Mouse (Mus musculus): ENCODE measurements around the gene 2310034G01Rik.
A peak's percentile ranks its signal among the peaks of the same experiment; 100 is the strongest.

2310034G01Rik gene

GRCm38 (mm10) chr19:46314872-46315742 lies 35.0 kb downstream of the 2310034G01Rik start:
- no peak for DNase-seq (ENCODE audit: low spot score)

- no peak for DNase-seq (ENCODE audit: low spot score)
Observed at GRCm38 (mm10) chr19:46314151-46314601, 35.9 kb downstream of the 2310034G01Rik start.

- no peak for DNase-seq (ENCODE audit: low spot score)
Observed at GRCm38 (mm10) chr19:46313591-46313990, 36.5 kb downstream of the 2310034G01Rik start.

- DNase-seq (ENCODE audit: low spot score): no peak
Observed at GRCm38 (mm10) chr19:46313116-46313515, 37.0 kb downstream of the 2310034G01Rik start.

GRCm38 (mm10) chr19:46312566-46312965 lies 37.5 kb downstream of the 2310034G01Rik start:
- no peak for DNase-seq (ENCODE audit: low spot score)

GRCm38 (mm10) chr19:46311341-46311740 lies 38.8 kb downstream of the 2310034G01Rik start:
- DNase-seq (ENCODE audit: low spot score): no peak

- DNase-seq (ENCODE audit: low spot score): no peak
Observed at GRCm38 (mm10) chr19:46310312-46310865, 39.7 kb downstream of the 2310034G01Rik start.

GRCm38 (mm10) chr19:46309651-46310305 lies 40.3 kb downstream of the 2310034G01Rik start:
- DNase-seq (ENCODE audit: low spot score): no peak

- peak; percentile 80 for DNase-seq (ENCODE audit: low spot score)
Observed at GRCm38 (mm10) chr19:46308706-46309435, 41.2 kb downstream of the 2310034G01Rik start.

GRCm38 (mm10) chr19:46308303-46308702 lies 41.8 kb downstream of the 2310034G01Rik start:
- no peak for DNase-seq (ENCODE audit: low spot score)

GRCm38 (mm10) chr19:46307781-46308180 lies 42.3 kb downstream of the 2310034G01Rik start:
- DNase-seq (ENCODE audit: low spot score): no peak

- no peak for DNase-seq (ENCODE audit: low spot score)
Observed at GRCm38 (mm10) chr19:46306751-46307289, 43.3 kb downstream of the 2310034G01Rik start.

GRCm38 (mm10) chr19:46306268-46306610 lies 43.9 kb downstream of the 2310034G01Rik start:
- DNase-seq (ENCODE audit: low spot score): no peak

- DNase-seq (ENCODE audit: low spot score): peak; percentile 85
Observed at GRCm38 (mm10) chr19:46305432-46306267, 44.5 kb downstream of the 2310034G01Rik start.

GRCm38 (mm10) chr19:46304908-46305333 lies 45.2 kb downstream of the 2310034G01Rik start:
- DNase-seq (ENCODE audit: low spot score): no peak

GRCm38 (mm10) chr19:46304216-46304841 lies 45.8 kb downstream of the 2310034G01Rik start, which contains the start of gene Nfkb2:
Nfkb2 (plus strand) TSS chr19:46304320.
- peak; percentile 91 for DNase-seq (ENCODE audit: low spot score)

GRCm38 (mm10) chr19:46303251-46304215 lies 46.6 kb downstream of the 2310034G01Rik start:
- DNase-seq (ENCODE audit: low spot score): no peak

GRCm38 (mm10) chr19:46302551-46302950 lies 47.6 kb downstream of the 2310034G01Rik start:
- no peak for DNase-seq (ENCODE audit: low spot score)

Measured in ovary, postnatal 14 days (tissue).